Mouse (Mus musculus): ENCODE data around the gene Csrp2.

- no peak for TF ChIP-seq MAFK (IDR thresholded peaks at IDR 0.05; ENCODE audit: insufficient read depth, low read depth, low read length)
- no peak for TF ChIP-seq ZNF384 (IDR thresholded peaks at IDR 0.05; ENCODE audit: low read depth, low read length)
Observed at GRCm38 (mm10) chr10:110931161-110931912, 11.7 kb downstream of the Csrp2 start.
